Mouse (Mus musculus) erythroblast, embryonic 14.5 days (primary cell): Measurements from ENCODE around the gene Galr3.

Experiments used
- GATA1 ChIP-seq: IDR thresholded peaks from 2 replicates; pipeline ENCODE4 v1.6.1; 2012; ENCODE audit warnings: low read length, inconsistent platforms, mixed read lengths
- TAL1 ChIP-seq: IDR thresholded peaks from 3 replicates; pipeline ENCODE4 v1.6.1; 2012; ENCODE audit warnings: low read length, inconsistent platforms, mixed read lengths

- no peak for TF ChIP-seq GATA1
- TF ChIP-seq TAL1: no peak
These were observed 3.8 kb upstream of the Galr3 start for GRCm38 (mm10) chr15:79037913-79038328.
